Mouse (Mus musculus) mesoderm, embryonic 11.5 days (tissue): ENCODE data around the gene Zfp941.

Source experiments
- DNase-seq: peaks from one replicate; pipeline ENCODE4 v3.0.0-alpha.2; 2012; ENCODE audit warnings: low read depth, low spot score

Gene Zfp941

DNA sequence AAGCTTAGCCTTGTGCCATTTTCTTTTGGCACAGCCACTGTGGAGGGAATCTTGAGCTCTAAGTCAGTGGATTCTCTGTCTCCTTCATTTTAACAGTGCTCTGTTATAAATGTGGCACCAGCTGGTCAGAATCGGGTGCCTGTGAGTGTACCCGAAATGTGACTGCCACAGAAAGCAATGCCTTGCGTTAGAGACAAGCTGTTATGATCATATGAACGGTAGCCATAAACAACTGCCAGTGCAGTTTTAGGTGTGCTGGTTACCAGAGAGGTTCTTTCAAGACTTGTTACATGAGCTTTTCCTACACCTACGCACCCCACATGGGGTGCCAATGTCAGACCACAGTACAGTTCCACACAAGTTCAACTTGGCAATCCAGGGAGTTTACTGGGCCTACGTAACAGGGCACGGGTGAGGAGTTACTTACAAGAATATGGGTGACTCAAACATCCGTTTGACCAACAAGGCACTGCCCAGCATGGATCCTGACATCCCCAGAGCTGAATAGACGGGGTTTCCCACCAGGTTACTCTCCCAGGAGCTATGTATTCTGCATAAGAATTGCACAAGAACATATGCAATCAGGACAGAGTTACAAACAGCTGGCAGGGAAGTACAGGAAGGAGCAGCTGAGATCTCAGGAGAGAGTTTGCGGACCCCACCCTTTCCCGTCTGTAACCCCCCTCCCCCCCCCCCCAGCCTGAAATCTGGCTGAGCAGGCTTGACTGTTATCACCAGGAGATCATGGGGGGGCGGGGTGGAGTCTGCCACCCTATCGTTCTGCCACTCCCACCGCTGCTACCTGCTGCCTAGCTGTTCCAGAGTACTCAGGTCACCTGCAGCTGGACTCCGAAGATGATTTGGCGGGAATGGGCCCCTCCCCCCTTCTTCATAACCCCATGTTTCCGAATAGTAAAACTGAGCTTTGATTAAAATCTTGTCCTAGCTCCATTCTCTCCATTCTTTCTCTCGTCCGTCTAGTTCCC lies 19.1 kb upstream of the Zfp941 start:
- no peak for DNase-seq

DNA sequence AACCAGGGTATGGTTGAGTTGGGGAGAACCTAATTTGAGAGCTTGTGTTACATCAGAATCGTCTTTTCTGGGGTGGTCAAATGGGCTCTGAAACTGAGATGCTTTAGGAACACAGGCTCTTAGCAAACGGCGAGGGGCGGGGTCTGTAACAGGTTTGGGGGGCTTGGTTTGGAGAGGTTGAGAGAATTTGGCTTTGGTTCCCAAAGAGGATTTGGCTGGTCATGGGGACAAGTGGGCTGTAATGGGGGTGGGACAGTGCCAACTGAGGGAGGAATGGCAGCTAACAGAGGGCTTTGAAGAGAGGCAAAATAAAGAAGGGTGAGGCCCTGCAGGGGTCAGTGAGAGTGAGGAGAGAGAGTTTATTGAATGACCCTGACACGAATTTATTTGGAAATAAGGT lies 17.6 kb upstream of the Zfp941 start:
- no peak for DNase-seq

GRCm38 (mm10) chr7:140836243-140837115 lies 14.5 kb upstream of the Zfp941 start:
- DNase-seq = no peak

- DNase-seq = no peak
Measured at GRCm38 (mm10) chr7:140835758-140836087, 13.7 kb upstream of the Zfp941 start.

- no peak for DNase-seq
Measured at GRCm38 (mm10) chr7:140834968-140835757, 13.2 kb upstream of the Zfp941 start, which contains the start of gene Urah. Gene Urah (plus strand): TSS chr7:140835018.

DNA sequence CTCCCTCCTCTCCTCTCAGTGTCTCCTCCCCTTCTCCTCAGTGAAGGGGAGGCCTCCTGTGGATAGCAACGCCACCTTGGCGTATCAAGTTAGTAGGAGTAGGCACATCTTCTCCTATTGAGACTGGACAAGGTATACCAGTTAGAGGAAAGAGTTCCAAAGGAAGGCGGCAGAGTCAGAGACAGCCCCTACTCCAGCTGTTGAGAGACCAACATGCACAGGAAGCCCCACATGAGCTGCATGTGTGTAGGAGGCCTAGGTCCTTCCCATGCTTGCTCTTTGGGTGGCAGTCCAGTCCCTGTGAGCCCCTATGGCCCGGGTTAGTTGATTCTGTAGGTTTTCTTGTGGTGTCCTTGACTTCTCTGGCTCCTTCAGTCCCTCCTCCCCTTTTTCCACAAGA lies 11.4 kb upstream of the Zfp941 start:
- DNase-seq = no peak

DNA sequence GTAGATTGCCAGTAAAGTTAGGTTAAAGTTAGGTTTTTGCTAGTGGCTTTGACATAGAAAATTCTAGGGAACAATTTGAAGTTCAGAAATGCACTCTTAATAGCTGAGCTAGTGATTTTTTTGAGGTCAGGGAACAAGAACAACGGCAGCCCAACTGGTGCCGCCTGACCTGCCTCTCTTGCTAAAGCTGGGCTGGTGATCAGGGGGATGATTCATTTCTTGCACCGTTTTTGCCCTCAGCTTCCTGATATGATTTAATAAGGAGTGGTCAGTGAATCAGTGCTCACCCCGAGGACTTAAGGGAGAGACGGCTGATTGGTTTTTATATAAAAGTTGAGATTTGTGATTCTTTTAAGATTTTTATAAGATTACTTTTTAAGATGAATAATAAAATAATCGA lies 9.5 kb upstream of the Zfp941 start:
- no peak for DNase-seq

DNA sequence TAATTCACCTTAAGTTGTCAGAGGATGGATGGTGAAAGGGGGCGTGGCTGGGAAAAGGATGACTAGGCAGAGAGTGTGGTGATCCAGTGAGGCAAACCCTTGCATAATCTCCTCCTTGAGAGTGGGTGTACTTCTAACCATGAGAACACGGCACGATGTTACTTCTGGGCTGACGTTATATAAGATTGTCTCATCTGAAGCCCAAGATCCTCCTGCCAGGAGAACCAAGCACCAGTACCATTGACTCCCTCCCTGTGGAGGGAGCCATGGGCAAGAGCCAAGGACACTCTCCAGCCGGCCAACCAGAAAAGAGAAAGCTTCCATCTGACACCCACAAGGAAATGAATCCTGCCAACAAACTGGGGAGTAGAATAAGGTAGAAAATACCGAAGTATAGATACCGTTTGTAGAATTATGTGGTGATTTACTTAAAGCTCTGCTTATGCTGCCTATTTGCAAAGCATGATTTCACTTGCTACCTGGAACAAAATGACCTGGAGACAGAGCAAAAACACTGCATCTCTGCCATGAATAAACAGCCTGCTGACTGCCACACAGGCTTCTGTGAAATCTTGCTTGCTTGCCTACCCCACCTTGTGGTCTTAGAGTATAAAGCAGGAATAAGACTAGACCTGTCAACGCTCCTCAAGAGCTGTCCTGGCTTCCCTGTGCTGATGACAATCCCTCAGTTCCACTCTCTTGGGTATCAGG lies 6.3 kb upstream of the Zfp941 start:
- peak; percentile 43 for DNase-seq

- no peak for DNase-seq
Measured at GRCm38 (mm10) chr7:140822731-140823130, 753 bp upstream of the Zfp941 start.

DNA sequence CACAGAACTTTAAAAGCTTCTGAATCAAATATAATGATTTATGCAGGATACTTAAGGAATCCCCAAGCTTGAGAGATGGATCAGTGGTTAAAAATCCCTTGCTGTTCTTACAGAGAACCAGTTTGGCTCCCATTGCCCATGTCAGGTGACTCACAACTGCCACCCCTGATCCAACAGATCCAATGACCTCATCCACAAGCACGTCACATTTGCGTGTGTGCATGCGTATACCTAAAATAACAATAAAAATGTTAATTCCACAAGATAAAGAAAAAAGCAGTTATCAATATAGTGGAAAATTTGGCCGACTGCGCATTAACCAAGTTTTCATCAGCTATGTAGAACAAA lies 699 bp downstream of the Zfp941 start:
- DNase-seq = no peak

- no peak for DNase-seq
Measured at GRCm38 (mm10) chr7:140820173-140820572, 1.8 kb downstream of the Zfp941 start.

DNA sequence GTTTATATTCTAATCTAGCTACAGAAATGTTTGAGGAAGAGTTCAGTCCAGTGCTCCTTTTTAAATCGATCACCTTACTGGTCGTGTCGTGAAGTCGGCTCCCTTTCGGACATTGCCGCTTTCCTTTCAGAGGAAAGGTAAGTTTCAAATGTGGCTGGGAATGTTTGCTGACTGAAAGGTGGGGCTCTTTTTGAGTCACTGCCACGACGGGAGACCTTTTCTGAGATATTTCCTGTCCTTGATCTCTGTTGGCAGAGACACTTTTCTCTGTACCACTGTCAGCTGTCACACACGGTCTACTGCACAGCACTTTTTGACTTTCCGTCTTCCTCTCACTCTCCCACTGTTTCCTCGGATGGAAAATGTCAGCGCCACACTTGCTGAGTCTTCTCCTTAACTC lies 9.1 kb downstream of the Zfp941 start:
- DNase-seq = no peak

DNA sequence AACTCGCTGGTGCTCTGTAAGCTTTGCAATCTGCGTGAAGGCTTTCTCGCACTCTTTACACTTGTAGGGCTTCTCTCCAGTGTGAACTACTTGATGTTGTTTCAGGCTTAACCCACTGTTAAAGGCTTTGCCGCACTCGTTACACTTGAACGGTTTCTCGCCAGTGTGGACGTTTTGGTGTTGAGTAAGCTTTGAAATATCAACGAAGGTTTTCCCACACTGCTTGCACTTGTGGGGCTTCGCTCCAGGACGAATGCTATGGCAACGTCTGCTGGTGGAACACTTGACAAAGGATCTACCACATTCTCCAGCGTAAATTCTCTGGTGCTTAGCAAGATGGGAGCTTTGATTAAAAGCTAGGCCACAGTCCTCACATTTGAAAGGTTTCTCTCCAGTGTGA lies 10.3 kb downstream of the Zfp941 start:
- DNase-seq = no peak

DNA sequence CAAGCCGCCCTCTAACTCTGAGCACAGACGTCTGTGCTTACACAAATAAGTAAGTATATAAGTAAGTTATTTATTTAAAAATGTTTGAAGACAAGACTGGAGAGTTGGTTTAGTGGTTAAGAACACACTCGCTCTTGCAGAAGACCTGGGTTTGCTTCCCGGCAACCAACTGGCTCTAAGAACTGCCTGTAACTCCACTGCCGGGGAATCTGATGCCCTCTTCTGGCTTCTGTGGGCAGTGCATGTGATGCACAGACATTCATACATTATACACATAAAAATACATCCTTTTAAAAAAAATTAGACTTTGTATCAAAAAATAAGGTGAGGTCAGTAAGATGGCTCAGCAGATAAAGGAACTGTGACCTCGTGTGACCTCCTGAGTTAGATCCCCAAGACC lies 11.5 kb downstream of the Zfp941 start:
- DNase-seq = no peak

DNA sequence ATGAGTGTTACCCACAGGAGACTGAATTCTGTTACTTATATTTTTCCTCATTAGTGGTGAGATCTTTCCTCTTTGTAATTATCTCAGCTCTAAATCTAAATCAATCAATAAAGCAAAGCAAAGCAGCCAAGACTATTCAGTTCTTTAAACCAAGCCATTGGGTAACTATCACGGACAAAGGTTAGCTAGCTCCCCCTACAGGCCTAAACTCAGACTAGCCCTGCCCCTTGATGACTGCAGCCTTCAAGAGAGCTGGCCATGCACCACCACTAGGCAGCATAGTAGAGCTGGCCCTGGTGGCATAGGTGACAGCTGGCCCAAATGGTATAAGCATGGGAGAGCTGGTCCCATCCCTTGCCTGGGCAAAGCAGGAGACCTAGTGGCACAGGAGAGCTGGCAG lies 16.3 kb downstream of the Zfp941 start:
- peak; percentile 24 for DNase-seq

- peak; percentile 4 for DNase-seq
Measured at GRCm38 (mm10) chr7:140802629-140803028, 19.3 kb downstream of the Zfp941 start.

- DNase-seq = no peak
Measured at GRCm38 (mm10) chr7:140798212-140798611, 23.8 kb downstream of the Zfp941 start.

DNA sequence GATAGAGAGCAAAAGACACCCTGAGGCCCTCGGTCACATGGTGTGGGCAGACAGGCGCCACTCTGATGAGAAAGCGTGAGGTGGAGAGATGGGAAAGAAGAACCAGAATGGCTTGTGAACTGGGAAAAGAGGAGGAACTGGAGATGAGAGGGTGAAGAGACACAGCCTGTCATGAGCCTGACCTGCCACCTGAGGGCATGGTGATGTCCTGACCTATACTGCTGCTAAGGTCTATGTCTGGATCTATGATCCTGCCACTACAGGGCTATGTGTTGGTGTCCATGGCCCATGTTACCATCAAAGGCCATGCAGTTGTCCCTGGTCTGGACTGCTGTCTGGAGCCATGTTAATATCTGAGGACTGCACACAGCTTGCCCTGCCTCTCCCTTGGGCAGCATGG lies 24.4 kb downstream of the Zfp941 start:
- DNase-seq = no peak

DNA sequence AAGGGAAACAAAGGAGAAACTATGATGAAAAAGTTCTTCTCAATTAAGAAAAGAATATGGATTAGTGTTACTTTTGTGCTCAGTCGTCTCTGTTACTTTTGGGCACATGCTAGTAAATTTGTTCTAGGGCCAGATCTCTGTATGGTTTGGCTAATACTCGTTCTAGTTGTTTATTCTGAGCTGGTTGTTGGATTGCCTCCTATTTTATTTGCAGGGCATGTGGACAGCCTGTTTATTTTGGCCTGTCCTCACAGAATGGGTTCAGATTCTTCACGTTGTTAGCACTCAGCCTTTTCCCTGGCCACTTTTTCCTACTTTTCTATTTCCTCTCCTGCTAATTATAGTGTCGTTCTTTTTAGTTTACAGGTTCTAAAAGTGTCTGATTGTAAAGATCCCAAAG lies 28.4 kb downstream of the Zfp941 start:
- no peak for DNase-seq

DNA sequence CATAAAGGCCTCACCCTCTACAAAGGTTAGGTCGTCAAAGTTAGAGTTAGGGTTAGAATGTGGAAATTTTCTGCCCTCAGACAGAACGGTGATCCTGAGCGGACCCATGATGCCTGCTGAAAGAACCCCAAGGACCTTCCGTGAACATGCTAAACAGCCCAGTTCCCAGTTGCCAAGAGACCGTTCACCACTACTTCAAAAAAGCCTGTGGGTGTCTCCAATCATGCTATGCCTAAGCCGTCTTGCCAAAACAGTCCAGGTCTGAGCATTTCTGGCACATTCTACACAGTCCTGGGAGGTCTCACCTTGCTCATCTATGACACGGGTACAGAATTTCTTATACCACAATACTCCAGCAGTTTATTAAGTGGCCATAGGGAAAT lies 33.9 kb downstream of the Zfp941 start:
- DNase-seq = no peak

DNA sequence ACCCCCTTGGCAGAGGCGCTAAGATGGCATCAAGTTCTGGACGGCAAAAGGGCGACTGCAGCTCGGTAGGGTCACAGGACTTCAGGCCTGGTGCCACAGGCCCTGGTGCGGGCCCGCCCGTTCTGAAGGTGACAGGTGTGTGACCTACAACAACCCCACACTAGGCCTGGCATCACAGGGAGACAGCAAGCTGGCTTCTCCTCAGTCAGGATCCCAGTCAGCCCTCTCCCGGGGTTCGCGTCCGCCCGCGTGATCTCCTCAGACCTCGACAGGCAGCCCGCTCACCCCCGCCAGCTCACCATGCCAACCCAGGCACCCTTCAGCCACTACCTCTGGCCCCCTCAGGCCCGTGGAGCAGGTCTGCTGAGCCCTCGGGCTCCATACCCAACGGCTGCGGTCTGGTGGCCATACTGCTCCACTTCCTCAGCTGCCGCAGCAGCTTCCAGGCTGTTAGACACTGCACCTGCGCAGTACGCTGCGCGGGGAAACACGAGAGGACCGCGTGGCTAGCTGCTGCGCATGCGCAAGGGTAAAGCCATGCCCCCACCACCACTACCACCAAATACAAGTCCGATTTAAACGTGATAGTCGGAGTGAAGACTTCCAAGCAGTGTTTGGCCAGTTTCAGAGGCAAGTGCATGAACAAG lies 34.4 kb downstream of the Zfp941 start, which contains the start of gene Syce1:
Gene Syce1 (minus strand): TSS at position 447 of the 647 bp plus-strand sequence.
- DNase-seq = no peak
